Mouse (Mus musculus) forebrain, embryonic 10.5 days (tissue): ENCODE data around the gene Gpr37l1. TPM values are rescaled to one million over a fixed set of nuclear protein-coding genes. Genes with fewer than 3 reads are reported as not detected.
"Not testable (repeated sequence)": the region's sequence is repeated elsewhere in the genome, so short reads cannot be mapped to it uniquely, and the experiment has no call there.

Experiments
- DNase-seq: peaks from one replicate; pipeline ENCODE4 v3.0.0-alpha.2; 2017; ENCODE audit warnings: low spot score; ENCODE audit errors: extremely low spot score
- H3K27ac ChIP-seq: fragments of 300-500 bp; sonication (generic); 2 replicates; pipeline ENCODE4 v1.5.1; 2016; ENCODE audit warnings: mild to moderate bottlenecking
- H3K27me3 ChIP-seq: fragments of 300-500 bp; sonication (generic); 2 replicates; pipeline ENCODE4 v1.6.1; 2016; ENCODE audit warnings: mild to moderate bottlenecking; ENCODE audit not compliant: poor library complexity, severe bottlenecking
- H3K36me3 ChIP-seq: fragments of 300-500 bp; sonication (generic); replicated peaks from 2 replicates; pipeline ENCODE4 v1.6.1; 2016; ENCODE audit warnings: mild to moderate bottlenecking, moderate library complexity
- H3K4me1 ChIP-seq: fragments of 300-500 bp; sonication (generic); 2 replicates; pipeline ENCODE4 v1.6.1; 2016
- H3K4me3 ChIP-seq: fragments of 300-500 bp; sonication (generic); 2 replicates; pipeline ENCODE4 v1.5.1; 2016; ENCODE audit warnings: mild to moderate bottlenecking, moderate library complexity
- H3K9me3 ChIP-seq: fragments of 300-500 bp; sonication (generic); 2 replicates; pipeline ENCODE4 v1.6.1; 2016; ENCODE audit warnings: mild to moderate bottlenecking, moderate library complexity
- WGBS: fragments of 180-500 bp; shearing (Covaris S2); methylation state at CpG from one replicate; pipeline ENCODE4 v1.1.7; 2016; 5-methylcytosine and 5-hydroxymethylcytosine counted together
- polyA plus RNA-seq: library from polyadenylated mRNA; unstranded; fragments of >200 nt; fragmentation: Nextera tagmentation; extraction: Ambion mirVana; gene quantifications from 2 replicates; pipeline ENCODE4 v1.2.1, GENCODE M21; 2016

Gpr37l1 gene
- polyA plus RNA-seq, 1 experiment from 2014 or later = not detected

- Histone ChIP-seq H3K4me3 (no peak overlapping the region), H3K27ac (no peak overlapping the region), H3K36me3 (no peaks in the 10 kb centered on the region), H3K4me1 (peaks cover 37% of the 10 kb centered on the region), H3K27me3 (peaks cover 28% of the 10 kb centered on the region), H3K9me3 (no peaks in the 10 kb centered on the region)
- WGBS = 93% methylated on average over 8 of the region's 8 CpGs
- no peak for DNase-seq
Measured at GRCm38 (mm10) chr1:135124573-135125363, 42.7 kb downstream of the Gpr37l1 start.

GRCm38 (mm10) chr1:135112661-135113060, 54.8 kb downstream of the Gpr37l1 start:
- H3K36me3 ChIP-seq = no peaks in the 10 kb centered on the region
- peak; percentile 62 for DNase-seq
- H3K4me1 ChIP-seq = peaks cover 9% of the 10 kb centered on the region
- H3K4me3 ChIP-seq = no peak overlapping the region
- WGBS = 12% methylated on average over 8 of the region's 8 CpGs
- H3K27ac ChIP-seq = no peak overlapping the region
- peaks cover 28% of the 10 kb centered on the region for H3K27me3 ChIP-seq
- no peaks in the 10 kb centered on the region for H3K9me3 ChIP-seq

- H3K9me3 ChIP-seq, H3K4me3 ChIP-seq, DNase-seq, H3K27ac ChIP-seq, H3K36me3 ChIP-seq, H3K4me1 ChIP-seq: not testable (repeated sequence)
- H3K27me3 ChIP-seq = peaks cover 42% of the 10 kb centered on the region
- WGBS = 63% methylated on average over 5 of the region's 5 CpGs
Measured at GRCm38 (mm10) chr1:135111271-135111670, 56.2 kb downstream of the Gpr37l1 start.

Other genes starting within 250 kb of the Gpr37l1 start
- 5.8 and 6.5 TPM in 2 replicates for gene Ppp1r12b, start 211.7 kb downstream of the Gpr37l1 start, polyA plus RNA-seq
- 58.0 and 58.9 TPM in 2 replicates for gene Ube2t, start 205.1 kb downstream of the Gpr37l1 start, polyA plus RNA-seq
- gene Lgr6, start 62.4 kb downstream of the Gpr37l1 start, polyA plus RNA-seq = 0.07 and 0.14 TPM in 2 replicates
- gene Ptpn7, start 35.0 kb downstream of the Gpr37l1 start, polyA plus RNA-seq = 1.9 and 2.3 TPM in 2 replicates
- 37.6 and 39.2 TPM in 2 replicates for gene Arl8a, start 20.9 kb downstream of the Gpr37l1 start, polyA plus RNA-seq
- 3.3 and 4.0 TPM in 2 replicates for gene Elf3, start 90.9 kb upstream of the Gpr37l1 start, polyA plus RNA-seq
- 92.3 and 94.5 TPM in 2 replicates for gene Rnpep, start 116.4 kb upstream of the Gpr37l1 start, polyA plus RNA-seq
- 197 TPM in 2 replicates for gene Timm17a, start 146.1 kb upstream of the Gpr37l1 start, polyA plus RNA-seq
- gene Lmod1, start 157.1 kb upstream of the Gpr37l1 start, polyA plus RNA-seq = 0.36 and 0.41 TPM in 2 replicates
- 60.5 and 62.4 TPM in 2 replicates for gene Shisa4, start 207.6 kb upstream of the Gpr37l1 start, polyA plus RNA-seq